Mouse (Mus musculus) kidney, adult 18-20 months (tissue): ENCODE data around the gene Slc17a1.

ENCODE experiments used
- DNase-seq: peaks from one replicate; pipeline ENCODE4 v3.0.0; 2021

Slc17a1 gene

GRCm38 (mm10) chr13:23889011-23889605, 21.6 kb downstream of the Slc17a1 start:
- DNase-seq: no peak

GRCm38 (mm10) chr13:23892592-23893268, 25.2 kb downstream of the Slc17a1 start:
- no peak for DNase-seq

GRCm38 (mm10) chr13:23893269-23893593, 25.7 kb downstream of the Slc17a1 start:
- DNase-seq: no peak

- no peak for DNase-seq
Observed at GRCm38 (mm10) chr13:23898242-23898641, 30.7 kb downstream of the Slc17a1 start.

- no peak for DNase-seq
Observed at GRCm38 (mm10) chr13:23906906-23907305, 39.4 kb downstream of the Slc17a1 start.

GRCm38 (mm10) chr13:23910121-23910520, 42.6 kb downstream of the Slc17a1 start:
- no peak for DNase-seq

- no peak for DNase-seq
Observed at GRCm38 (mm10) chr13:23911335-23911734, 43.8 kb downstream of the Slc17a1 start.

GRCm38 (mm10) chr13:23913791-23914306, 46.3 kb downstream of the Slc17a1 start:
- peak; percentile 23 for DNase-seq

GRCm38 (mm10) chr13:23914376-23915167, 47.0 kb downstream of the Slc17a1 start, which contains the start of gene Slc17a4:
Gene Slc17a4, minus strand, starts transcription at chr13:23915009.
- no peak for DNase-seq

- DNase-seq: no peak
Observed at GRCm38 (mm10) chr13:23916132-23916531, 48.6 kb downstream of the Slc17a1 start.

GRCm38 (mm10) chr13:23917674-23918073, 50.1 kb downstream of the Slc17a1 start:
- no peak for DNase-seq

- DNase-seq: no peak
Observed at GRCm38 (mm10) chr13:23925792-23926191, 58.2 kb downstream of the Slc17a1 start.

GRCm38 (mm10) chr13:23928637-23929036, 61.1 kb downstream of the Slc17a1 start:
- DNase-seq: no peak

GRCm38 (mm10) chr13:23930461-23930860, 62.9 kb downstream of the Slc17a1 start:
- no peak for DNase-seq

- no peak for DNase-seq
Observed at GRCm38 (mm10) chr13:23930904-23931303, 63.4 kb downstream of the Slc17a1 start.

- DNase-seq: no peak
Observed at GRCm38 (mm10) chr13:23933421-23934210, 66.1 kb downstream of the Slc17a1 start, which contains the start of gene Hist1h2ba. Gene Hist1h2ba, minus strand, starts transcription at chr13:23934156.

GRCm38 (mm10) chr13:23934211-23934520, 66.6 kb downstream of the Slc17a1 start, which contains the start of gene Hist1h2aa:
Gene Hist1h2aa, plus strand, starts transcription at chr13:23934462.
- DNase-seq: no peak

GRCm38 (mm10) chr13:23938699-23939098, 71.1 kb downstream of the Slc17a1 start:
- DNase-seq: peak; percentile 59

GRCm38 (mm10) chr13:23940291-23940690, 72.7 kb downstream of the Slc17a1 start:
- DNase-seq: no peak

- no peak for DNase-seq
Observed at GRCm38 (mm10) chr13:23942861-23943260, 75.3 kb downstream of the Slc17a1 start.
